Mouse (Mus musculus) kidney, embryonic 16.5 days (tissue): ENCODE measurements around the gene Gbgt1. TPM values are rescaled to one million over a fixed set of nuclear protein-coding genes. Genes with fewer than 3 reads are reported as not detected.

Experiments used
- ATAC-seq: fragments of 200-750 bp; cut with Nextera tagmentation; 2 replicates; pipeline ENCODE4 v1.8.0; 2017; ENCODE audit warnings: moderate TSS enrichment; ENCODE audit not compliant: low FRiP score, low TSS enrichment
- H3K27ac ChIP-seq: fragments of 300-500 bp; sonication (generic); 2 replicates; pipeline ENCODE4 v1.5.1; 2014; ENCODE audit warnings: low read length
- H3K27me3 ChIP-seq: fragments of 300-500 bp; sonication (generic); 2 replicates; pipeline ENCODE4 v1.6.1; 2014; ENCODE audit warnings: low read length, control low read depth, mixed read lengths; ENCODE audit not compliant: insufficient read depth
- H3K36me3 ChIP-seq: fragments of 300-500 bp; sonication (generic); 2 replicates; pipeline ENCODE4 v1.6.1; 2014; ENCODE audit warnings: low read length, control low read depth, mixed read lengths; ENCODE audit not compliant: insufficient read depth
- H3K4me1 ChIP-seq: fragments of 300-500 bp; sonication (generic); 2 replicates; pipeline ENCODE4 v1.6.1; 2014; ENCODE audit warnings: low read length, control low read depth, mixed read lengths; ENCODE audit not compliant: insufficient read depth
- H3K4me2 ChIP-seq: fragments of 300-500 bp; sonication (generic); replicated peaks from 2 replicates; pipeline ENCODE4 v1.6.1; 2014; ENCODE audit warnings: low read depth, low read length
- H3K4me3 ChIP-seq: fragments of 300-500 bp; sonication (generic); 2 replicates; pipeline ENCODE4 v1.5.1; 2014; ENCODE audit warnings: mild to moderate bottlenecking, low read length
- H3K9ac ChIP-seq: fragments of 300-500 bp; sonication (generic); replicated peaks from 2 replicates; pipeline ENCODE4 v1.6.1; 2014; ENCODE audit warnings: low read length
- H3K9me3 ChIP-seq: fragments of 300-500 bp; sonication (generic); 2 replicates; pipeline ENCODE4 v1.6.1; 2016; ENCODE audit warnings: low read length, control low read depth
- WGBS: fragments of 180-500 bp; shearing (Covaris S2); extraction: QIAGEN DNeasy Blood & Tissue Kit; methylation state at CpG from one replicate; pipeline ENCODE4 v1.1.7; 2014; 5-methylcytosine and 5-hydroxymethylcytosine counted together
- polyA plus RNA-seq: library from polyadenylated mRNA; unstranded; fragments of >200 nt; fragmentation: Nextera tagmentation; extraction: Ambion mirVana; gene quantifications from 2 replicates; pipeline ENCODE4 v1.2.1, GENCODE M21; 2015

The Gbgt1 gene
- polyA plus RNA-seq, 1 experiment from 2014 or later, result 6.3 TPM

GRCm38 (mm10) chr2:28525219-28525942 lies 28.7 kb downstream of the Gbgt1 start:
- H3K9me3 ChIP-seq, result no peaks in the 10 kb centered on the region
- peak overlapping the region; percentile 78 for H3K27ac ChIP-seq
- no peaks in the 10 kb centered on the region for H3K36me3 ChIP-seq
- H3K9ac ChIP-seq, result peak overlapping the region; percentile 46
- H3K4me2 ChIP-seq, result peak overlapping the region; percentile 24; the same call in 1 of the 2 replicates
- peaks cover 36% of the 10 kb centered on the region for H3K4me1 ChIP-seq
- 20% methylated on average over 11 of the region's 11 CpGs for WGBS
- no peaks in the 10 kb centered on the region for H3K27me3 ChIP-seq
- ATAC-seq, result peak; percentile 70
- no peak overlapping the region for H3K4me3 ChIP-seq

GRCm38 (mm10) chr2:28525943-28526876 lies 29.5 kb downstream of the Gbgt1 start:
- Histone ChIP-seq H3K4me2 (no peak overlapping the region), H3K27me3 (no peaks in the 10 kb centered on the region), H3K4me1 (peaks cover 38% of the 10 kb centered on the region), H3K9ac (peak overlapping the region; percentile 46), H3K4me3 (no peak overlapping the region), H3K36me3 (no peaks in the 10 kb centered on the region), H3K9me3 (no peaks in the 10 kb centered on the region), H3K27ac (peak overlapping the region; percentile 78)
- 47% methylated on average over 12 of the region's 12 CpGs for WGBS
- no peak for ATAC-seq

GRCm38 (mm10) chr2:28527436-28528353 lies 31.0 kb downstream of the Gbgt1 start:
- Histone ChIP-seq H3K27me3 (no peaks in the 10 kb centered on the region), H3K36me3 (no peaks in the 10 kb centered on the region), H3K9me3 (no peaks in the 10 kb centered on the region), H3K4me2 (no peak overlapping the region), H3K4me1 (peaks cover 44% of the 10 kb centered on the region), H3K4me3 (no peak overlapping the region), H3K9ac (no peak overlapping the region), H3K27ac (no peak overlapping the region)
- 80% methylated on average over 20 of the region's 20 CpGs for WGBS
- ATAC-seq, result no peak

GRCm38 (mm10) chr2:28528354-28528730 lies 31.7 kb downstream of the Gbgt1 start:
- no peak overlapping the region for H3K4me2 ChIP-seq
- H3K4me3 ChIP-seq, result no peak overlapping the region
- no peaks in the 10 kb centered on the region for H3K9me3 ChIP-seq
- WGBS, result 81% methylated on average over 7 of the region's 7 CpGs
- no peaks in the 10 kb centered on the region for H3K27me3 ChIP-seq
- H3K4me1 ChIP-seq, result peaks cover 46% of the 10 kb centered on the region
- H3K36me3 ChIP-seq, result no peaks in the 10 kb centered on the region
- no peak overlapping the region for H3K27ac ChIP-seq
- no peak overlapping the region for H3K9ac ChIP-seq
- no peak for ATAC-seq

GRCm38 (mm10) chr2:28529856-28530255 lies 33.2 kb downstream of the Gbgt1 start:
- Histone ChIP-seq H3K4me1 (peaks cover 47% of the 10 kb centered on the region), H3K27ac (no peak overlapping the region), H3K9me3 (no peaks in the 10 kb centered on the region), H3K4me3 (no peak overlapping the region), H3K9ac (no peak overlapping the region), H3K27me3 (no peaks in the 10 kb centered on the region), H3K4me2 (no peak overlapping the region), H3K36me3 (no peaks in the 10 kb centered on the region)
- ATAC-seq, result no peak
- 74% methylated on average over 4 of the region's 4 CpGs for WGBS

- no peak overlapping the region for H3K4me2 ChIP-seq
- H3K27me3 ChIP-seq, result no peaks in the 10 kb centered on the region
- H3K27ac ChIP-seq, result no peak overlapping the region
- no peak overlapping the region for H3K9ac ChIP-seq
- ATAC-seq, result no peak
- WGBS, result 55% methylated on average over 7 of the region's 7 CpGs
- H3K9me3 ChIP-seq, result no peaks in the 10 kb centered on the region
- H3K4me1 ChIP-seq, result peaks cover 47% of the 10 kb centered on the region
- no peaks in the 10 kb centered on the region for H3K36me3 ChIP-seq
- no peak overlapping the region for H3K4me3 ChIP-seq
Observed at GRCm38 (mm10) chr2:28530311-28530710, 33.6 kb downstream of the Gbgt1 start.

- Histone ChIP-seq H3K27me3 (no peaks in the 10 kb centered on the region), H3K9ac (peak overlapping the region; percentile 74), H3K4me3 (peak overlapping the region; percentile 58), H3K4me1 (peaks cover 41% of the 10 kb centered on the region), H3K4me2 (peak overlapping the region; percentile 71), H3K36me3 (no peaks in the 10 kb centered on the region), H3K27ac (peak overlapping the region; percentile 78), H3K9me3 (no peaks in the 10 kb centered on the region)
- peak; percentile 95 for ATAC-seq
- WGBS, result 4% methylated on average over 31 of the region's 49 CpGs
Observed at GRCm38 (mm10) chr2:28532938-28533771, 36.5 kb downstream of the Gbgt1 start.

- H3K4me3 ChIP-seq, result peak overlapping the region; percentile 58
- H3K27ac ChIP-seq, result peak overlapping the region; percentile 78
- H3K36me3 ChIP-seq, result no peaks in the 10 kb centered on the region
- 0 out of 2 replicates have a peak, but pooled peaks have one; percentile 0 for ATAC-seq
- peaks cover 45% of the 10 kb centered on the region for H3K4me1 ChIP-seq
- no peaks in the 10 kb centered on the region for H3K27me3 ChIP-seq
- H3K9ac ChIP-seq, result peak overlapping the region; percentile 74
- WGBS, result 61% methylated on average over 7 of the region's 7 CpGs
- H3K9me3 ChIP-seq, result no peaks in the 10 kb centered on the region
- peak overlapping the region; percentile 71 for H3K4me2 ChIP-seq
Observed at GRCm38 (mm10) chr2:28533901-28534435, 37.3 kb downstream of the Gbgt1 start.
